Mouse (Mus musculus) cerebellum, postnatal 14 days (tissue): ENCODE measurements around the gene Mxra7.

ENCODE experiments used
- DNase-seq, 2 experiments: peaks; one replicate each; pipeline ENCODE4 v3.0.0; 2021; ENCODE audit warnings: mixed read lengths in 2 of 2

Gene Mxra7

DNA sequence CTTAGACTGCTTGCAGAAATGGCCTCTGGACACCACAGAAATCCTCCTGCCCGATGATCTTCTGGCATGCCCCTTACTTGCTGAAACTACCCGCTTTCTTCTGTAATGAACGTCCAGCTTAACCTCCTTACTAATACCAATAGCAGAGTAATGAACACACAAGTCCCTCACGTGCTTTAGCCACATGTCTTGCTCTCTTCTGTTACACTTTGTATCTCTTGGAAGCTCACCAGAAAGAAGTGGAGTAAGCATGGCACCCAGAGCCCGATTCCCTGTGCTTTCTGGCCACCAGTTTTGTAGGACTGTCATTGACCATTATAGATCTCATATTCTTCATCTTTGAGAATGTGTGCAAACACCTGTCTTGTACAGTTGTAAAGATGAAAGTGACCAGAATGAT, 58.0 kb downstream of the Mxra7 start:
- no peak for DNase-seq

DNA sequence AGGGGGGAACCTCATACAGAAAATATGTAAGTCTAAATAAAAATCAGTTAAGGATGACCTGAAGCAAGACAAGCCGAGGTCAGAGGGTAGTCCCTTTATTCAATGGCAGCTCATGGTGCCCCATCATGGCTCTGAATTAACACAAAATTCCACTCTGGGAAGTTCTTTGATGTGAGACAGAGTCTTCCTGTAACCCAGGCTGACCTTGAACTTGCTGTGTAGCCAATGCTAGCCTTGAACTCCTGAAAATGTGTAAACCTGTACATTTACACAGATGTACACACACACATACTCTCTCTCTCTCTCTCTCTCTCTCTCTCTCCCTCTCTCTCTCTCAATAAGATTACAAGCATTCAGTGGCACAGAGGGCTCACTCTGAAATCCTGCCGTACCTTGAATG, 62.9 kb downstream of the Mxra7 start:
- DNase-seq = no peak

- DNase-seq = no peak
Measured at GRCm38 (mm10) chr11:116764346-116764745, 63.5 kb downstream of the Mxra7 start.

DNA sequence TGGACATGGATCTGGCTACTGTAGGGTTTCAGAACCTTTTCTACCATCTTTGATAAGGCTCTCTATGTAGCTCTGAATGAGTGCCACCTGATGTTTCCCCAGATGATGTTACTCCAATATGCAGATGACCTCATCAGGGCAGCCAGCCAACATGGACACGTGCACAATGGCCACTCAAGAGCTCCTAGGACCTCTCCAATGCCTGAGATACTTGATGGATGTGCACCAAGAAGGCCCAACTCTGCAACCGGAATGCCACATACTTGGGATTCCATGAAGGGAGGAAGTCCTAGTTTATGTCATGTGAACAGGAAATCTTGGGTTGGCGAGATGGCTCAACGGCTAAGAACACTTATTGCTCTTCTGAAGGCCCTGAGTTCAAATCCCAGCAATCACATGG, 72.7 kb downstream of the Mxra7 start:
- peak in 1 of 2 experiments; percentile 9 for DNase-seq

- DNase-seq = no peak
Measured at GRCm38 (mm10) chr11:116753674-116754470, 74.0 kb downstream of the Mxra7 start.
